Mouse (Mus musculus) megakaryocyte, adult 5-6 weeks (primary cell): ENCODE results near the gene AI464131. TPM values are rescaled to one million over a fixed set of nuclear protein-coding genes. Genes with fewer than 3 reads are reported as not detected.

Experiments used
- ATAC-seq: 2 replicates; pipeline ENCODE4 v1.8.0; 2016; ENCODE audit warnings: mild to moderate bottlenecking, inconsistent platforms; ENCODE audit not compliant: poor library complexity, severe bottlenecking
- total RNA-seq, 2 experiments: library from RNA; stranded (forward) in 1 of 2; stranded (reverse) in 1 of 2; fragments of 153-499, 151-499 nt in 1 of 2; fragments of 221-1000, 200-1000 nt in 1 of 2; gene quantifications; 2 replicates each; pipeline versions ENCODE4 v1.2.3 to v1.2.4; 2015 to 2017

Gene AI464131
- total RNA-seq, 2 experiments from 2014 or later: 0.04 to 0.07 TPM

GRCm38 (mm10) chr4:41506156-41506555 is 3.3 kb upstream of the AI464131 start:
- 0 out of 2 replicates have a peak, but pooled peaks have one; percentile 11 for ATAC-seq

DNA sequence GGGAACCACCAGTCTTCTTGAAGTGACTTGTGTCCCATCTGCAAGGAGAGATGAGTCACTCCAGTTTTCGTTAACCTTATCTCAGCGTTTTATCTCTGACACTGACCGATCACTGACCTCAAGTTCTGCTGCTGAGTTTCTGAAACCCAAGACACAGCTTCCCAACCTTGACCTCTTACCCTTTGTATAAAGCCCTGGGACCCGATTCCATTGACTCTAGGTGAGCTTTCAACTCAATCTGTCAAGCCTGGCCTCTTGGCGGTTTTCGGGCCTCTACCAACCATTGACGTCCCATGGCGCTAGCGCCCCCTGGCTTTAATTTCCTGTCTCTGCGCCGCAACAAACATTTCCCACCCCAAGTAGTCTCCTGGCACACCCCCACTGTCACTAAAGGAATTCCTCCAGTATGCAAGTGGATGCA is 2.3 kb upstream of the AI464131 start:
- ATAC-seq: no peak

DNA sequence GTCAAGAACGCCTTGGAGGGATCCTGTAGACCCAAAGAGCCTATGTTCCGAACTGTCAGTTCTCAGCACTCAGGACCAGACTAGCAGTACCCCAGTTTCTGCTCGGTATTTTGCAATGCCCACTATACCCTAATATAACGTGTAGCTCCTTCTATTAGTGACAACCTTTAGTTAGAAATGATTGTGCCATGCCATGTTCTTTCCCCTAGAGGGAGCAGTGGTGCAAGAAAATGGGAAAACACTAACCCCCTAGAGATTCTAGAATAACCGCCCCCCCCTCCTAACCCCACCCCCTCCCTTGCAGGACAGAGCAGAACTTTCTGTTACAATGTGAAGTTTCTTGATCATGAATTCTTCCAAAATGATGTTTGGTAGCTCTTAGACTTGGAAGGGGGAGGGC is 1.4 kb upstream of the AI464131 start:
- no peak for ATAC-seq

- ATAC-seq: 0 out of 2 replicates have a peak, but pooled peaks have one; percentile 2
Measured at GRCm38 (mm10) chr4:41502171-41502940, 520 bp downstream of the AI464131 start.

DNA sequence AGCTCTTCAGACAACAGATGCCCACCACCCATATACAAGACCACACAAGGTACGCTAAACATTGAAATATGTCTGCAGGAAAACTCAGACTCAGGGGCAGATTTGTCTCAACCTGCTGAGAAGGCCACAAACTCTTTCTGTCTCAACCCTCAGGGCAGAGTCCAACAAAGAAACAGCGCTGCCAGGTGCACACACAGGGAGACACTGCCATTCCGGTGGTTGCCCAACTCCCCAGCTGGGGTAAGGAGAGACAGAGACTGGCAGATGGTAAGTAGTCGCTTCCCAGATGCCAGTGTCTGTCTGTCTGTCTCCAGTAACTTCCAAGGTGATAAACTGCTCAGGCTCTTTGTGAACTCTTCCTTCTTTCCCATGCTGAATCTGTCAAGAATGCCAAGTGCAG is 2.1 kb downstream of the AI464131 start:
- ATAC-seq: no peak

DNA sequence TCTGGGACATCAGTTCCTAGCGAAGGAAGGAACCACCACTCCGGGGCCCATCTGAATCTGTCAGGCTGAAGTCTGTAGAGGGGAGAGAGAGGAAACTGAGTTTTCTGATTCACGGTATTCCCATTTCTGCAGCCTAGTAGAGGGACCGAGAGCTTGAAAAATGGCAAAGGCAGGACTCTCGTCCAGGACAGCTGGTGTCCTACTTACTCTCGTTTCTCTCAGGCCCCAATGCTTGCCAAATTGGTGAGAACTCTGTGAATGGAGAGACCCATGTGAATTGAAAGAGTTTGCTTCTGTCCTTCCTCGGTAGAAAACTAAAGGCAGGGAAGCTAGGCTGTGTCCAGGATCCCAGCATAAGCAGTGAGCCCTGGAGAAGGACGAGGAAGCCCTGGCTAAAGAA is 3.3 kb downstream of the AI464131 start:
- no peak for ATAC-seq

DNA sequence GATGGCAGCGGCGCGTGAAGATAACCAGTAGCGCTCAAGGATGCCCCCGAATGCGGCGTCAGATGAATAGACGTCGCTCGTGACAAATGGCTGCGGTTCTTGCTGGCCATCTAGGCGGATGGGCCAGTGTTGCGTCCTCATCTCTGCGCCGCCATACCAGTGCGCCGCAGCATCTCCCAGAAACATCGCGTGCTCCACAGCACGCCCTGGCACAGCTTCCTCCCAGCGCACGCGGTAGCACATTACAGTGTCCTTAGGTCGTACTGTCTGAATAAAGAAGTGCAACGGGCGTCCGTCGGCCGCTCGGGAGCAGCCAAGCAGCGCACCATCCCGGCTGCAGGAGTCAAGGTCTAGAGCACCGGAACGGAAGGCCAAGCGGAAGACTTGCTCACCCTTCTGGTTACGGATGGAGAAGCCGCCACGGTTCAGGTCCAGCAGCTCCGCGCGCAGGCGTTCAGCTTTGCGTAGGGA is 3.9 kb downstream of the AI464131 start:
- no peak for ATAC-seq

GRCm38 (mm10) chr4:41497995-41498845 is 4.7 kb downstream of the AI464131 start:
- no peak for ATAC-seq

- ATAC-seq: no peak
Measured at GRCm38 (mm10) chr4:41497579-41497978, 5.3 kb downstream of the AI464131 start.

DNA sequence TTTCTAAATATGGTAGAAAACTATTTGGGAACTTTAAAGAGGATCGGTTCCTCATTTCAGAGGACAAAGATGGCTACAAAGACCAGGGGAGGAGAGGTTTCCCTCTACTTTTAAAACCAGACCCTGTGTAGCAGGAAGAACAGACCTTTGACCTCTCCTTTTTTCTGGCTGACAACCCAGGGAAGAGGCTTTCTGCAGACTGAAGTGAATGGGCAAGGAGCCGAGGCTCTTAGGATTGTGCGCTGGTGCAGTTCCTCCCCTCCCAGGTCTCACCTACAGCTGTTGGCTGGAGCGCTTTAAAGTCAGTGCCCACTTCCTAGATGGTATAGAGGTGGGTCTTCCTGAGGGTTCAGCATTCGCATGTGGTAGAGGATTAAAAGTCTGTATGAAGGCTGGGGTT is 5.8 kb downstream of the AI464131 start:
- ATAC-seq: no peak

GRCm38 (mm10) chr4:41495850-41496249 is 7.0 kb downstream of the AI464131 start:
- no peak for ATAC-seq

DNA sequence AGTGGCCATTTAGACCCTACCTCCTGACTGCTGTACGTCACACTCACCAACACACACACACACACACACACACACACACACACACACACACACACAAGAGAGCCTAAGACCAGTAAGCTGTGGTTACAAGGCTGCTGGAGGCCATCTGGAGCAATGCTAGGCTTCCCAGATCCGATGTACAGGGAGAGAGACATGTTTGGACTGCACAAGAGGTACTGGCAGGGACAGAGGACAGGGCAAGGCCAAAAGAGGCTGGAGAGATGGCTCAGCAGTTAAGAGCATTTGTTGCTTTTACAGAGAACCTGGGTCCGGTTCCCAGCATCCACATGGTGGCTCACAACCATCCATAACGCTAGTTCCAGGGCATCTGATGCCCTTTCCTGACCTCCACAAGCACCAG is 7.8 kb downstream of the AI464131 start:
- no peak for ATAC-seq

DNA sequence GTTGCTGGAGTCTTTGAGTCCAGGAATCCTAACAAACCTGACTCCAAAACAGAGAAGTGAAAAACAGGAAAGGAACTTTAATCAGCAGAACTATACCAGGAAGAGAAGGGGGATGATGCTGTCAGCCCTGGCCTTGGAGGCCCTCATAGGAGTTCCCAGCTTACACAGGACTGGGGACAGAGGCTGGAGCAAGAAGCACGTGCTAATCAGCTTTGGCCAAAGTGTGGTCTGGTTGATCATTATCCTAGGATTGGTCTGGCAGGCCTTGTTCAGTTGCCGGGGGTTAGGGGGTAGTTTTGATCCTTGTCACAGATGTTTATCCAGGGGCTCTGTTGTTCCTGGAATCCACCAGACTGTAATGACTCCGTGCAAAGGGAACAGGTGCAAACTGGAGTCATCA is 8.5 kb downstream of the AI464131 start:
- ATAC-seq: no peak

- no peak for ATAC-seq
Measured at GRCm38 (mm10) chr4:41493464-41494116, 9.3 kb downstream of the AI464131 start.

DNA sequence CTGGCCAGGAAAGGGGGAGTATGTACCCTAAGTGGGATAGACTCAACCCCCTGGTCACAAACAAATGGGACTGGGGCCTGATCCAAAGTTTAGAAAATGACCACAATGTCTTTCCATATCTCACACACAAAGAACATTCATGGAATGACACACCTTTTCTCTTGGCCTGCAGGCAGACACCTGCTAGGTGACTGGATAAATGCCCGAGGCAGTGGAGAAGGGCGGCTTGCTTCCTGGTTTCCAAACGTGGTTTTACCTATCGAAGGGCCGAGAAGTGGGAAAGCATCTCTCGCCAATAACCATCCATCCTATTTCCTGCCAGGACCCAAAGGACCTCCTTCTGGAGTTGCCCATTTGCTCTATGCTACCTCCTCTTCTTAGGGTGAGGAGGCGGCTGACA is 9.9 kb downstream of the AI464131 start:
- no peak for ATAC-seq

GRCm38 (mm10) chr4:41481601-41482017 is 21.3 kb downstream of the AI464131 start:
- ATAC-seq: no peak

DNA sequence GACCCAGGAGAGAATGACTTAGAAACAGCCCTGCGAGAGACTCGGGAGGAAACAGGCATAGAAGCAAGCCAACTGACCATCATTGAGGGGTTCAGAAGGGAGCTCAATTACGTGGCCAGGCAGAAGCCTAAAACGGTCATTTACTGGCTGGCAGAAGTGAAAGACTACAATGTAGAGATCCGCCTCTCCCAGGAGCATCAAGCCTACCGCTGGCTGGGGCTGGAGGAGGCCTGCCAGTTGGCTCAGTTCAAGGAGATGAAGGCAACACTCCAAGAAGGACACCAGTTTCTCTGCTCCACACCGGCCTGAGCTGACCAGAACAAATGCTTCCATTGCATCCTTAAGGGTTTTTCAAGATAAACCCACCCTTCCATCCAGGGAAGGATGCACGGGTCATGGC is 22.6 kb downstream of the AI464131 start:
- ATAC-seq: no peak

DNA sequence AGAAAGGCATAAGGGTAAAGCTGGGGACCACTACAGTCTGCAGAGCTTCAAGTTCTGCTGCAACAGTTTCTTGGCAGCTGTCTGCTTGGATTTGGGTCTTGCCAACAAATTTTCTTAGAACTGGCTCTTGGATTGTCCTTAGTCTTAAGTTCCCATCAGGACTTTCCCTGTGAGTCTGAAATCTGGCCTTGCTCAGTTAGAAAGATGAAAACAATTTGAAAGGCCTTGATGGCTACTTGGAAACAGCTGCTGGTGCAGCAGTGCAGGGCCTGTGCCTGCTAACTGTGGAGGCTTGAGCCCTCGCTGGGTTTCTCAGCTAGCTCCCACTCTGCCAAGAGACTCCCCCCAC is 23.4 kb downstream of the AI464131 start:
- ATAC-seq: no peak

GRCm38 (mm10) chr4:41478751-41479455 is 24.0 kb downstream of the AI464131 start:
- ATAC-seq: no peak

DNA sequence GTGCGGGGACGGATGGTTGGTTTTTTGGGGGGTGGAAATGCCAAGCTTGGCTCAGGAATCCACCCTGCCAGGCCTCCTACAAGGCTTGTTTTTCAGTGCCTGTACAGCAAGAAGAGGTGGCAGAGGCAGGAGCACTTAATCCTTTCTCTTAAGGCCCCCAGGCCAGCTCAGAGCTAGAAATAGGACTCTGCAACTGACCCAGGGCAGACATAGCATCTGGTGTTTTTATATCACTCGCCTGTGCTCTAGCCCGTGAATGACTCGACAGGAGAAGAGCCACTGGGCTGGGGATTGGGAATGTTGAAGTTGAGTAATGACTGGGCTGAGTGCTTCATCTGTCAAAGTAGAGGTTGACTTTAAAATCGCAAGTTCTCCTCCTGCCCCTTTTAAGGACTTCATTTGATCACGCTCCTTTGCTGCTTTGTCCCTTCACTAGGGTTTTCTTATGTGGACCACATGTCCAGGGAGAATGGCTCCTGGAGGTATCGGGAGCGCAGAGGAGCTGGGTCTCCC is 25.2 kb downstream of the AI464131 start:
- no peak for ATAC-seq

DNA sequence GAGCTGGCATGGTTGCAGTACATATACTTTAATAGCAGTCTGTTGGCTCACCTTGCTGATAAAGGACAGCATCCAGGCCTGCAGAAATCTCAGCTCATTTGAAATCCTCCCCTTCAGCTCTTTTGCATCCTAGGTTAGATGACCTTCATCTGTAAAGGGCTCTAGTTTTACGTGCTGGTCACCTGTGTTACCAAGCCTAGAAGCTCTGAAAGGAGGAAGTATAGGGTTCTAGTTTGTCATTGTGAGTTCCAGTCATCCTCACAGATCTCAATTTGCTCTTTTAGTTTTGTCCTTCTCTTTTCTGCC is 31.5 kb downstream of the AI464131 start:
- no peak for ATAC-seq
